Mouse (Mus musculus): ENCODE measurements around the gene H2al1j. TPM values are rescaled to one million over a fixed set of nuclear protein-coding genes. Genes with fewer than 3 reads are reported as not detected.
"Not testable (repeated sequence)": the region's sequence is repeated elsewhere in the genome, so short reads cannot be mapped to it uniquely, and the experiment has no call there.

Gene H2al1j
- total RNA-seq (2021) = not detected

- not testable (repeated sequence) for DNase-seq (ENCODE audit: extremely low spot score in 1 of 2, low spot score in 1 of 2)
These were observed at the start of gene H2al1j for GRCm38 (mm10) chrX:11327522-11327921. Gene H2al1j (plus strand): TSS chrX:11327822.

- DNase-seq (ENCODE audit: extremely low spot score in 1 of 2, low spot score in 1 of 2) = no peak
These were observed 46.9 kb upstream of the H2al1j start for GRCm38 (mm10) chrX:11280741-11281140.

- no peak for DNase-seq (ENCODE audit: extremely low spot score in 1 of 2, low spot score in 1 of 2)
These were observed 39.2 kb upstream of the H2al1j start for GRCm38 (mm10) chrX:11288306-11288882.

GRCm38 (mm10) chrX:11289244-11289643 lies 38.4 kb upstream of the H2al1j start:
- DNase-seq (ENCODE audit: extremely low spot score in 1 of 2, low spot score in 1 of 2) = no peak

- DNase-seq (ENCODE audit: extremely low spot score in 1 of 2, low spot score in 1 of 2) = not testable (repeated sequence)
These were observed 28.7 kb upstream of the H2al1j start, which contains the start of gene H2al1a for GRCm38 (mm10) chrX:11298957-11299356. Gene H2al1a (plus strand): TSS chrX:11299257.

- DNase-seq (ENCODE audit: extremely low spot score in 1 of 2, low spot score in 1 of 2) = not testable (repeated sequence)
These were observed 25.5 kb upstream of the H2al1j start, which contains the start of gene H2al1b for GRCm38 (mm10) chrX:11302132-11302531. Gene H2al1b (plus strand): TSS chrX:11302432.

GRCm38 (mm10) chrX:11305355-11305754 lies 22.3 kb upstream of the H2al1j start, which contains the start of gene H2al1c:
Gene H2al1c (plus strand): TSS chrX:11305655.
- not testable (repeated sequence) for DNase-seq (ENCODE audit: extremely low spot score in 1 of 2, low spot score in 1 of 2)

- DNase-seq (ENCODE audit: extremely low spot score in 1 of 2, low spot score in 1 of 2) = not testable (repeated sequence)
These were observed 19.1 kb upstream of the H2al1j start, which contains the start of gene H2al1d for GRCm38 (mm10) chrX:11308524-11308923. Gene H2al1d (plus strand): TSS chrX:11308824.

- DNase-seq (ENCODE audit: extremely low spot score in 1 of 2, low spot score in 1 of 2) = not testable (repeated sequence)
These were observed 16.0 kb upstream of the H2al1j start, which contains the start of gene H2al1e for GRCm38 (mm10) chrX:11311634-11312033. Gene H2al1e (plus strand): TSS chrX:11311934.

- not testable (repeated sequence) for DNase-seq (ENCODE audit: extremely low spot score in 1 of 2, low spot score in 1 of 2)
These were observed 12.8 kb upstream of the H2al1j start, which contains the start of gene H2al1f for GRCm38 (mm10) chrX:11314858-11315257. Gene H2al1f (plus strand): TSS chrX:11315158.

GRCm38 (mm10) chrX:11317956-11318355 lies 9.7 kb upstream of the H2al1j start, which contains the start of gene H2al1g:
Gene H2al1g (plus strand): TSS chrX:11318256.
- DNase-seq (ENCODE audit: extremely low spot score in 1 of 2, low spot score in 1 of 2) = not testable (repeated sequence)

- not testable (repeated sequence) for DNase-seq (ENCODE audit: extremely low spot score in 1 of 2, low spot score in 1 of 2)
These were observed 6.4 kb upstream of the H2al1j start, which contains the start of gene H2al1h for GRCm38 (mm10) chrX:11321192-11321591. Gene H2al1h (plus strand): TSS chrX:11321492.

GRCm38 (mm10) chrX:11324359-11324758 lies 3.3 kb upstream of the H2al1j start, which contains the start of gene H2al1i:
Gene H2al1i (plus strand): TSS chrX:11324659.
- DNase-seq (ENCODE audit: extremely low spot score in 1 of 2, low spot score in 1 of 2) = not testable (repeated sequence)

- DNase-seq (ENCODE audit: extremely low spot score in 1 of 2, low spot score in 1 of 2) = peak in 1 of 2 experiments; percentile 15
These were observed 18.1 kb downstream of the H2al1j start for GRCm38 (mm10) chrX:11345762-11346161.

- no peak for DNase-seq (ENCODE audit: extremely low spot score in 1 of 2, low spot score in 1 of 2)
These were observed 19.1 kb downstream of the H2al1j start for GRCm38 (mm10) chrX:11346756-11347155.

- DNase-seq (ENCODE audit: extremely low spot score in 1 of 2, low spot score in 1 of 2) = no peak
These were observed 33.2 kb downstream of the H2al1j start for GRCm38 (mm10) chrX:11360823-11361222.

GRCm38 (mm10) chrX:11361261-11361660 lies 33.6 kb downstream of the H2al1j start:
- DNase-seq (ENCODE audit: extremely low spot score in 1 of 2, low spot score in 1 of 2) = no peak

GRCm38 (mm10) chrX:11363890-11364289 lies 36.3 kb downstream of the H2al1j start:
- DNase-seq (ENCODE audit: extremely low spot score in 1 of 2, low spot score in 1 of 2) = no peak

- DNase-seq (ENCODE audit: extremely low spot score in 1 of 2, low spot score in 1 of 2) = no peak
These were observed 37.5 kb downstream of the H2al1j start for GRCm38 (mm10) chrX:11365151-11365550.

Measured in layer of hippocampus, postnatal 25 days (tissue).